Mouse (Mus musculus) Muller cell, postnatal 12 days (primary cell): ENCODE measurements around the gene Pla2g2f.

ENCODE experiments used
- DNase-seq: peaks from one replicate; pipeline ENCODE4 v3.0.0-alpha.2; 2015; ENCODE audit errors: inconsistent ontology term

Gene Pla2g2f

GRCm38 (mm10) chr4:138757416-138757815 is at the start of gene Pla2g2f:
Pla2g2f (minus strand) TSS chr4:138757626.
- DNase-seq: no peak

- DNase-seq: no peak
Observed at GRCm38 (mm10) chr4:138806920-138807541, 49.6 kb upstream of the Pla2g2f start.

- no peak for DNase-seq
Observed at GRCm38 (mm10) chr4:138806160-138806559, 48.7 kb upstream of the Pla2g2f start.

GRCm38 (mm10) chr4:138805248-138805647 is 47.8 kb upstream of the Pla2g2f start:
- DNase-seq: peak; percentile 49

- no peak for DNase-seq
Observed at GRCm38 (mm10) chr4:138802917-138803316, 45.5 kb upstream of the Pla2g2f start.

- no peak for DNase-seq
Observed at GRCm38 (mm10) chr4:138801631-138802030, 44.2 kb upstream of the Pla2g2f start.

- no peak for DNase-seq
Observed at GRCm38 (mm10) chr4:138800134-138800744, 42.8 kb upstream of the Pla2g2f start.

- DNase-seq: no peak
Observed at GRCm38 (mm10) chr4:138797217-138797570, 39.8 kb upstream of the Pla2g2f start.

GRCm38 (mm10) chr4:138796513-138797216 is 39.2 kb upstream of the Pla2g2f start:
- DNase-seq: no peak

- no peak for DNase-seq
Observed at GRCm38 (mm10) chr4:138794344-138794743, 36.9 kb upstream of the Pla2g2f start.

GRCm38 (mm10) chr4:138793276-138793675 is 35.9 kb upstream of the Pla2g2f start:
- no peak for DNase-seq

GRCm38 (mm10) chr4:138792599-138792998 is 35.2 kb upstream of the Pla2g2f start:
- peak; percentile 35 for DNase-seq

GRCm38 (mm10) chr4:138791452-138791851 is 34.0 kb upstream of the Pla2g2f start:
- DNase-seq: no peak

GRCm38 (mm10) chr4:138788381-138788780 is 31.0 kb upstream of the Pla2g2f start:
- no peak for DNase-seq

- DNase-seq: no peak
Observed at GRCm38 (mm10) chr4:138786141-138786540, 28.7 kb upstream of the Pla2g2f start.

- no peak for DNase-seq
Observed at GRCm38 (mm10) chr4:138785721-138786120, 28.3 kb upstream of the Pla2g2f start.

- DNase-seq: no peak
Observed at GRCm38 (mm10) chr4:138782098-138782497, 24.7 kb upstream of the Pla2g2f start.

- DNase-seq: no peak
Observed at GRCm38 (mm10) chr4:138780300-138780699, 22.9 kb upstream of the Pla2g2f start.

GRCm38 (mm10) chr4:138777417-138778407 is 20.3 kb upstream of the Pla2g2f start:
- DNase-seq: no peak

GRCm38 (mm10) chr4:138775435-138775834 is 18.0 kb upstream of the Pla2g2f start, which contains the start of gene Pla2g2d:
Pla2g2d (plus strand) TSS chr4:138775735.
- DNase-seq: no peak

GRCm38 (mm10) chr4:138772386-138772785 is 15.0 kb upstream of the Pla2g2f start:
- no peak for DNase-seq

- DNase-seq: no peak
Observed at GRCm38 (mm10) chr4:138771970-138772369, 14.5 kb upstream of the Pla2g2f start.
